Mouse (Mus musculus) megakaryocyte, embryonic 14.5 days (primary cell): ENCODE measurements around the gene Lrrc8c. TPM values are rescaled to one million over a fixed set of nuclear protein-coding genes. Genes with fewer than 3 reads are reported as not detected.

Experiments used
- H3K27me3 ChIP-seq: replicated peaks from 2 replicates; pipeline ENCODE3; 2012; ENCODE audit warnings: inconsistent platforms
- H3K36me3 ChIP-seq: replicated peaks from 2 replicates; pipeline ENCODE3; 2012; ENCODE audit warnings: low read length, inconsistent platforms, mixed read lengths
- H3K4me1 ChIP-seq: 2 replicates; pipeline ENCODE4 v1.6.1; 2012; ENCODE audit warnings: inconsistent platforms
- H3K4me3 ChIP-seq: replicated peaks from 2 replicates; pipeline ENCODE3; 2012; ENCODE audit warnings: moderate library complexity, mild to moderate bottlenecking, inconsistent platforms
- H3K9me3 ChIP-seq: 2 replicates; pipeline ENCODE4 v1.6.1; 2012; ENCODE audit warnings: inconsistent platforms
- FLI1 ChIP-seq: IDR thresholded peaks from 2 replicates; pipeline ENCODE4 v1.6.1; 2012; ENCODE audit warnings: low read length, inconsistent platforms, mixed read lengths
- GATA1 ChIP-seq: IDR thresholded peaks from 3 replicates; pipeline ENCODE4 v1.6.1; 2012; ENCODE audit warnings: mixed read lengths, low read length, inconsistent platforms, borderline replicate concordance
- polyA plus RNA-seq: library from polyadenylated mRNA; stranded (reverse); fragments of >175 nt; gene quantifications from 2 replicates; pipeline ENCODE4 v1.2.3, GENCODE M21; 2012; ENCODE audit warnings: low replicate concordance; ENCODE audit not compliant: insufficient read depth

The Lrrc8c gene
- polyA plus RNA-seq, 1 experiment: 30.7 TPM

GRCm38 (mm10) chr5:105541051-105541450 is 21.9 kb downstream of the Lrrc8c start:
- Histone ChIP-seq H3K36me3 (peaks cover 87% of the 10 kb centered on the region), H3K27me3 (no peaks in the 10 kb centered on the region), H3K9me3 (no peaks in the 10 kb centered on the region), H3K4me1 (peaks cover 25% of the 10 kb centered on the region), H3K4me3 (no peak overlapping the region)
- no peak for TF ChIP-seq FLI1
- no peak for TF ChIP-seq GATA1

- no peaks in the 10 kb centered on the region for H3K27me3 ChIP-seq
- peaks cover 42% of the 10 kb centered on the region for H3K4me1 ChIP-seq
- H3K9me3 ChIP-seq: no peaks in the 10 kb centered on the region
- H3K4me3 ChIP-seq: no peak overlapping the region
- TF ChIP-seq FLI1 (no peak), GATA1 (no peak)
- peaks cover 92% of the 10 kb centered on the region for H3K36me3 ChIP-seq
Observed at GRCm38 (mm10) chr5:105545126-105545525, 25.9 kb downstream of the Lrrc8c start.

DNA sequence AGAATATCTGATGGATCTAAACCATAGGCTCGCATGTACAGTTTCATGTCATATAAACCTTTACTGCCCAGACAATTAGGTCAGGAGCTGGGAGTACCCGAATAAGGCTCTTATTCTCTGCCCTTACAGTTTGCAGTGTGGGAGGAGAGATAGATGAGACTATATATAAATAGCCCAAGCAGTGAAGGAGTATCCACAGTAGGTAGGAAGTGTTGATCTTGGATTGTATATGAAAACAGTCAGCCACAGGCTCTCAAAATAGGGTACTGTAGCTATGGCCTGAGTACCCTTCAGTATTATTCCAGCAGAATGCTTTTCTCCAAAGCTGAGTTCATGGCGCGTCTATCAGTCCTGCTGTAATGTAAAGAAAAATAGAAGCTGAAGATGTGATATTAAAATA is 27.9 kb downstream of the Lrrc8c start:
- no peaks in the 10 kb centered on the region for H3K9me3 ChIP-seq
- H3K4me3 ChIP-seq: no peak overlapping the region
- no peaks in the 10 kb centered on the region for H3K27me3 ChIP-seq
- peaks cover 90% of the 10 kb centered on the region for H3K36me3 ChIP-seq
- H3K4me1 ChIP-seq: peaks cover 62% of the 10 kb centered on the region
- TF ChIP-seq GATA1: no peak
- no peak for TF ChIP-seq FLI1

DNA sequence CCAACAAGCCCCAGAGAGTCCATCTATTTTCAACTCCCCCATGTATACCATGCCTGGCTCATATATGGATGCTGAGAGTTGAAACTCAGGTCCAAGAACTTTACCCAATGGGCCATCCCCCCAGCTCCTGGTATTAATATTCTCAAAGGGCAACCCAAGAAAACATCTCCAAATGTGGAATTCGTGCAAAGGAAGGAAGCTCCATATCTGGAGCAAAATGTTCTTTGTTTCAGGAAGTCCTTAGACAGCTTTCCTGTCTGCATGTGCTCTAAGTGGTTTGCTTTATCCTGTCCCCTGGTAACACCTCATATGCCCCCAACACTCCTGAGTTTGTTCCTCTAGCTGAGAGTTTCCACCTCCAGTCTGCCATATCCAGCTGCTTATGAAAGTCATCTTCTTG is 32.6 kb downstream of the Lrrc8c start:
- Histone ChIP-seq H3K36me3 (peaks cover 73% of the 10 kb centered on the region), H3K4me3 (no peak overlapping the region), H3K9me3 (no peaks in the 10 kb centered on the region), H3K4me1 (peaks cover 62% of the 10 kb centered on the region), H3K27me3 (no peaks in the 10 kb centered on the region)
- TF ChIP-seq FLI1: no peak
- no peak for TF ChIP-seq GATA1

DNA sequence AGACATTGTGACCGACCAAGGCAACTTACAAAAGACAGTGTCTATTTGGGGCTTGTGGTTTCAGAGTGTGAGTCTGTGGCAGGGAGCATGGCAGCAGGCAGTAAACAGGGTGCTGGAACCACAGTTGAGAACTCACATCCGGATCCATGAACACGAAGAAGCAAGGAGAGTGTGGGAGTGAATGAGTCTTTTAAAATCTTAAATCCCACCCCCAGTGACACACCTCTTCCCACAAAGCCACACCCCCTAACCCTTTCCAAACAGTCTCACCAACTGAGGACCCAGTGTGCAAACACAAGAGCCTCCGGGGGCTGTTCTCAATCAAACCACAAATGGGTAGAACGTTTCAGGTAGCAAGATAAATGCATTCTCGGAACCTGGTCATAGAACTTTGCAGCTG is 37.1 kb downstream of the Lrrc8c start:
- Histone ChIP-seq H3K36me3 (peaks cover 74% of the 10 kb centered on the region), H3K4me1 (peaks cover 56% of the 10 kb centered on the region), H3K9me3 (peaks cover 3% of the 10 kb centered on the region), H3K4me3 (no peak overlapping the region), H3K27me3 (no peaks in the 10 kb centered on the region)
- TF ChIP-seq GATA1 (no peak), FLI1 (no peak)

- H3K36me3 ChIP-seq: peaks cover 71% of the 10 kb centered on the region
- peaks cover 46% of the 10 kb centered on the region for H3K4me1 ChIP-seq
- TF ChIP-seq GATA1 (no peak), FLI1 (no peak)
- H3K27me3 ChIP-seq: no peaks in the 10 kb centered on the region
- H3K9me3 ChIP-seq: peaks cover 3% of the 10 kb centered on the region
- H3K4me3 ChIP-seq: no peak overlapping the region
Observed at GRCm38 (mm10) chr5:105557346-105557745, 38.2 kb downstream of the Lrrc8c start.

GRCm38 (mm10) chr5:105557777-105558240 is 38.6 kb downstream of the Lrrc8c start:
- H3K27me3 ChIP-seq: no peaks in the 10 kb centered on the region
- H3K36me3 ChIP-seq: peaks cover 71% of the 10 kb centered on the region
- no peak for TF ChIP-seq GATA1
- TF ChIP-seq FLI1: no peak

DNA sequence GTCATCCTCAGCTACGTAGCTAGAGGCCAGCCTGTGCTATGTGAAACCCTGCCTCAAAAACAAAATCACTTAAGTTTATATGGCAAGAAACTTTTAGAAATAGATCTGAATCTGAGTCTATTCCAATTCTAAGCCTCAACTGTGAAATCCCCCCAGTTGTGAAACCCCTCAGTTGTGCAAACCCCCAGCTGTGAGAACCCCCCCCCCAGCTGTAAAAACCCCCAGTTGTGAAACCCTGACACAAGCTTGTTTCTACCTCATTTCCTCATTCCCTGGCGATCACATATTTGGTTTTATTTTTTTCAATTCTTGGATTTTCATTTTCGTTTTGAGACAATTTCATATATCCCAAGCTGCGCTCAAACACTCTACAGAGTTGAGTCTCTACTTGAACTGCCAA is 39.3 kb downstream of the Lrrc8c start:
- Histone ChIP-seq H3K4me1 (peaks cover 43% of the 10 kb centered on the region), H3K27me3 (no peaks in the 10 kb centered on the region), H3K4me3 (no peak overlapping the region), H3K36me3 (peaks cover 67% of the 10 kb centered on the region), H3K9me3 (peaks cover 3% of the 10 kb centered on the region)
- TF ChIP-seq FLI1 (no peak), GATA1 (no peak)

More at GRCm38 (mm10) chr5:105557777-105558240, 38.6 kb downstream of the Lrrc8c start:
- Histone ChIP-seq H3K9me3 (peaks cover 3% of the 10 kb centered on the region), H3K4me1 (peaks cover 44% of the 10 kb centered on the region), H3K4me3 (no peak overlapping the region)

GRCm38 (mm10) chr5:105561926-105562325 is 42.7 kb downstream of the Lrrc8c start:
- TF ChIP-seq GATA1 (no peak), FLI1 (no peak)
- Histone ChIP-seq H3K9me3 (peaks cover 3% of the 10 kb centered on the region), H3K36me3 (peaks cover 77% of the 10 kb centered on the region), H3K4me3 (no peak overlapping the region), H3K27me3 (no peaks in the 10 kb centered on the region), H3K4me1 (peaks cover 60% of the 10 kb centered on the region)

GRCm38 (mm10) chr5:105564761-105565160 is 45.6 kb downstream of the Lrrc8c start:
- no peaks in the 10 kb centered on the region for H3K27me3 ChIP-seq
- peaks cover 70% of the 10 kb centered on the region for H3K36me3 ChIP-seq
- H3K4me1 ChIP-seq: peaks cover 66% of the 10 kb centered on the region
- no peak for TF ChIP-seq GATA1
- no peak for TF ChIP-seq FLI1
- H3K9me3 ChIP-seq: no peaks in the 10 kb centered on the region
- H3K4me3 ChIP-seq: no peak overlapping the region

- TF ChIP-seq FLI1: no peak
- Histone ChIP-seq H3K9me3 (no peaks in the 10 kb centered on the region), H3K4me3 (no peak overlapping the region), H3K36me3 (peaks cover 68% of the 10 kb centered on the region), H3K4me1 (peaks cover 67% of the 10 kb centered on the region), H3K27me3 (no peaks in the 10 kb centered on the region)
Observed at GRCm38 (mm10) chr5:105565824-105566223, 46.6 kb downstream of the Lrrc8c start.
